Mouse (Mus musculus) limb, embryonic 14.5 days (tissue): ENCODE results near the gene Tbxas1. TPM values are rescaled to one million over a fixed set of nuclear protein-coding genes. Genes with fewer than 3 reads are reported as not detected.

Experiments used
- ATAC-seq: fragments of 200-750 bp; cut with Nextera tagmentation; 2 replicates; pipeline ENCODE4 v1.8.0; 2017; ENCODE audit warnings: low read depth, moderate number of reproducible peaks, moderate TSS enrichment; ENCODE audit not compliant: low FRiP score
- DNase-seq: peaks from one replicate; pipeline ENCODE4 v3.0.0-alpha.2; 2015; ENCODE audit warnings: low spot score
- H3K27ac ChIP-seq: fragments of 300-500 bp; sonication (generic); replicated peaks from 2 replicates; pipeline ENCODE4 v1.5.1; 2014; ENCODE audit warnings: low read depth, mild to moderate bottlenecking, low read length, moderate library complexity, mixed read lengths
- H3K27me3 ChIP-seq: fragments of 300-500 bp; sonication (generic); 2 replicates; pipeline ENCODE4 v1.6.1; 2014; ENCODE audit warnings: low read length, mixed read lengths; ENCODE audit not compliant: control insufficient read depth, insufficient read depth
- H3K36me3 ChIP-seq: fragments of 300-500 bp; sonication (generic); 2 replicates; pipeline ENCODE4 v1.6.1; 2014; ENCODE audit warnings: mild to moderate bottlenecking, low read length, moderate library complexity, mixed read lengths; ENCODE audit not compliant: control insufficient read depth, insufficient read depth
- H3K4me1 ChIP-seq: fragments of 300-500 bp; sonication (generic); 2 replicates; pipeline ENCODE4 v1.6.1; 2014; ENCODE audit warnings: antibody characterized with exemption, low read length, mixed read lengths; ENCODE audit not compliant: control insufficient read depth, insufficient read depth
- H3K4me2 ChIP-seq: fragments of 300-500 bp; sonication (generic); replicated peaks from 2 replicates; pipeline ENCODE4 v1.6.1; 2014; ENCODE audit warnings: low read depth, mild to moderate bottlenecking, low read length, moderate library complexity; ENCODE audit not compliant: severe bottlenecking
- H3K4me3 ChIP-seq: fragments of 300-500 bp; sonication (generic); replicated peaks from 2 replicates; pipeline ENCODE4 v1.5.1; 2014; ENCODE audit warnings: low read length
- H3K9ac ChIP-seq: fragments of 300-500 bp; sonication (generic); 2 replicates; pipeline ENCODE4 v1.6.1; 2014; ENCODE audit warnings: mild to moderate bottlenecking, low read depth, low read length, moderate library complexity; ENCODE audit not compliant: severe bottlenecking
- H3K9me3 ChIP-seq: fragments of 300-500 bp; sonication (generic); 2 replicates; pipeline ENCODE4 v1.6.1; 2016; ENCODE audit warnings: low read length; ENCODE audit not compliant: control insufficient read depth
- POLR2A ChIP-seq: fragments of 200-500 bp; IDR thresholded peaks from 2 replicates; pipeline ENCODE4 v1.8.0; 2012; ENCODE audit warnings: inconsistent platforms, mild to moderate bottlenecking, moderate library complexity, borderline replicate concordance; ENCODE audit not compliant: insufficient read depth, insufficient read length; ENCODE audit errors: extremely low read depth
- WGBS: fragments of 180-500 bp; shearing (Covaris S2); extraction: QIAGEN DNeasy Blood & Tissue Kit; methylation state at CpG from one replicate; pipeline ENCODE4 v1.1.7; 2014; 5-methylcytosine and 5-hydroxymethylcytosine counted together
- polyA plus RNA-seq, 2 experiments: library from polyadenylated mRNA; depleted of rRNA in 1 of 2; stranded (reverse) in 1 of 2; unstranded in 1 of 2; fragments of >200 nt; fragmentation: Nextera tagmentation in 1 of 2; extraction: Ambion mirVana in 1 of 2; gene quantifications; 2 replicates each; pipeline versions ENCODE4 v1.2.1 to v1.2.3; 2012 to 2014

The Tbxas1 gene
- polyA plus RNA-seq, 2 experiments: 1.8 to 2.6 TPM

DNA sequence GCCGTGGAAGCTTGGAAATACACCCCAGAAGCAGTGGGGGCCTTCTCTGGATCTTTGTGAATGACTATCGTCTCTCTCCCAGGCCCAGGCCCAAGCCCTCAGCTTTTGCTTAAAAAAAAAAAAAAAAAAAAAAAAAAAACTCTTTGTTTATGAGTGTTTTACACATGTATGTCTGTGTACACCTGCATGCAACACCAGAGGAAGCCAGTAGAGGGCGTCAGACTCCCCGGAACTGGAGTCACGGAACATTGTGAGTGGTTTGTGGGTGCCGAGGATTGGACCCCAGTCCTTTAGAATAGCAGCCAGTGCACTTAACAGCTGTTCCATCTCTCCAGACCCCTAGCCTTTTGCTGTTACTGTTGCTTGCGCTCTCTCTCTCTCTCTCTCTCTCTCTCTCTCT is 50.5 kb downstream of the Tbxas1 start:
- H3K9me3 ChIP-seq: no peaks in the 10 kb centered on the region
- H3K36me3 ChIP-seq: no peaks in the 10 kb centered on the region
- peak overlapping the region; percentile 8; the same call in 1 of the 2 replicates for H3K4me3 ChIP-seq
- no peak overlapping the region for H3K27ac ChIP-seq
- WGBS: 59% methylated on average over 7 of the region's 7 CpGs
- H3K9ac ChIP-seq: no peak overlapping the region
- no peaks in the 10 kb centered on the region for H3K27me3 ChIP-seq
- DNase-seq: no peak
- no peak for TF ChIP-seq POLR2A
- 0 out of 2 replicates have a peak, but pooled peaks cover 5% of the 10 kb centered on the region for H3K4me1 ChIP-seq
- no peak for ATAC-seq
- H3K4me2 ChIP-seq: peak overlapping the region; percentile 36; the same call in 1 of the 2 replicates

DNA sequence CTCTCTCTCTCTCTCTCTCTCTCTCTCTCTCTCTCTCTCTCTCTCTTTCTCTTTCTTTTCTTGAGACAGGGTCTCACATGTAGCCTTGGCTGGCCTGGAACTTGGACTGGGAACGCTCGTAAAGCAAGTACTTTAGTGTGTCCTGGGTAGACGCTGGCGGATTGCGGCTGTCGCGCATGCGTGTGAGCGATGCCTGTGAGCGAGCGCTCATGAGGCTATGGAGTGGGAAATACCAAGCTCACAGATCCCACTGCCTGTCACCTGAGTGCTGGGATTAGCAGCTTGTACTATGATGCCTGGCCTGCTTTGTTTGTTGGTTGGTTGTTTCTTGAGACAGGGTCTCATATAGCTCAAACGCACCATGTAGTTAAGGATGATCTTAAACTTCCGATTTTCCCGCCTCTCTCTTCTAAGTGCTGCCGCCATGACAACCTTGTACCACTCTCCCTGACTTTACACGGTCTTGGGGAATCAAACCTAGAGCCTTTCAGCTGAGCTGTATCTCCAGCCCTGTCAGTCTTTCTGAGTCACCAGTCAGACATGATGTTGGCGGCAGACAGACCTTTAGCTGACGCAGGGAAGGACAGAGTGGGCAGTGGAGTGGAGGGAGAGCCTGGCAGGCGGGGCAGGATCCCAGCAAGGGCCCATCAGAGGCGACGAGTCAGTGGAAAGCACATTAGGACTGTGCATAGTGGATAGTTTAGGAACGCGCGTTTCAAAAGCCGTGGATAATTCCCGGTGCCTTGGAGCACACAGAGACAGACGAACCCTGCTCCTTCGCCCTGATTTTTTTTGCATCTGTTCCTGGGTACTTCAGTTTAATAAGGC is 51.1 kb downstream of the Tbxas1 start:
- peak overlapping the region; percentile 26; the same call in 1 of the 2 replicates for H3K27ac ChIP-seq
- ATAC-seq (peak; percentile 39; the same call in 1 of the 2 replicates), DNase-seq (peak; percentile 61)
- peak overlapping the region; percentile 8; the same call in 1 of the 2 replicates for H3K4me3 ChIP-seq
- H3K9ac ChIP-seq: peak overlapping the region; percentile 13; the same call in 1 of the 2 replicates
- no peak for TF ChIP-seq POLR2A
- 0 out of 2 replicates have a peak, but pooled peaks cover 5% of the 10 kb centered on the region for H3K4me1 ChIP-seq
- H3K27me3 ChIP-seq: no peaks in the 10 kb centered on the region
- WGBS: 44% methylated on average over 28 of the region's 28 CpGs
- no peaks in the 10 kb centered on the region for H3K36me3 ChIP-seq
- H3K9me3 ChIP-seq: no peaks in the 10 kb centered on the region
- H3K4me2 ChIP-seq: peak overlapping the region; percentile 36

DNA sequence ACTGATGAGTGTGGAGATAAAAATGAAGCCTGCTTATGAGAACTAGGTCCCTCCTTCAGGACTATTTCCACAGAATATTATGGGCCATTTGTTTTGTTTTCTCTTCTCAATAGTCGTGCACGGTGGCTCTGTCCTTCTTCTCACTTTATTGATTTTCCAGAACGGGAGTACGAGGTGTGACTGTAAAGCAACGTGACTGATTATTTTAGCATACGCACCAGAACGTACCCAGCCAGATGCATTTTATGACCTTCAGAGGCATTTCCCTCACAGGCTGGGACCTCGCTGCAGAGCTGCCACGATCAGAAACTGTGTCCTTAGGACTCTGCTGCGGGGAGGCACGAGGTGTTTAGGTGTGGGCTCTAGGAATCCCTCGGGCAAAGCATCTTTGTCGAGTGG is 51.8 kb downstream of the Tbxas1 start:
- Histone ChIP-seq H3K4me1 (0 out of 2 replicates have a peak, but pooled peaks cover 5% of the 10 kb centered on the region), H3K4me3 (no peak overlapping the region), H3K36me3 (no peaks in the 10 kb centered on the region), H3K27me3 (no peaks in the 10 kb centered on the region), H3K9me3 (peaks cover 2% of the 10 kb centered on the region; the same call in 1 of the 2 replicates), H3K27ac (no peak overlapping the region; the same call in 1 of the 2 replicates), H3K9ac (no peak overlapping the region), H3K4me2 (peak overlapping the region; percentile 36)
- WGBS: 14% methylated on average over 13 of the region's 13 CpGs
- DNase-seq (no peak), ATAC-seq (peak; percentile 65; the same call in 1 of the 2 replicates)
- no peak for TF ChIP-seq POLR2A

DNA sequence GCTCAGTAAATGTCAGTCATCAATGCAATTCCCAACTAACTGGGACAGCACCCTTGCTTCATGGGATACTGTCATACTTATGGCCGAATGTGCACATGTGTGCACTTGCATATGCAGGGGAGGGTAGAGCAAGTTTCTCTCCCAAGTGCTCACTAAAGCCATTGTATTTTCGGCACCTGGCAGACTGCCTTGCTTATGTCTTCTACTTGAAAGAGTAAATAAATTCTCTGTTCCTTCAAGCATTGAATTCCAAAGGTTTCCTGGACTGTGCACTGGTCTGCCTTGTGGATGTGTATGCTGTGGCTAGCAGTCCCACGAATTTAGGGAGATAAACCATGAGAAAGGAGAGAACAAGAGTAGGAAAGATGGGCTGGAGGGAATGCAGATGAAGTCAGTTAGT is 53.3 kb downstream of the Tbxas1 start:
- 74% methylated on average over 3 of the region's 3 CpGs for WGBS
- Histone ChIP-seq H3K4me3 (no peak overlapping the region), H3K9ac (no peak overlapping the region), H3K4me2 (no peak overlapping the region), H3K36me3 (no peaks in the 10 kb centered on the region), H3K9me3 (peaks cover 9% of the 10 kb centered on the region; the same call in 1 of the 2 replicates), H3K27me3 (no peaks in the 10 kb centered on the region), H3K27ac (no peak overlapping the region), H3K4me1 (0 out of 2 replicates have a peak, but pooled peaks cover 5% of the 10 kb centered on the region)
- no peak for TF ChIP-seq POLR2A
- DNase-seq (no peak), ATAC-seq (no peak)

DNA sequence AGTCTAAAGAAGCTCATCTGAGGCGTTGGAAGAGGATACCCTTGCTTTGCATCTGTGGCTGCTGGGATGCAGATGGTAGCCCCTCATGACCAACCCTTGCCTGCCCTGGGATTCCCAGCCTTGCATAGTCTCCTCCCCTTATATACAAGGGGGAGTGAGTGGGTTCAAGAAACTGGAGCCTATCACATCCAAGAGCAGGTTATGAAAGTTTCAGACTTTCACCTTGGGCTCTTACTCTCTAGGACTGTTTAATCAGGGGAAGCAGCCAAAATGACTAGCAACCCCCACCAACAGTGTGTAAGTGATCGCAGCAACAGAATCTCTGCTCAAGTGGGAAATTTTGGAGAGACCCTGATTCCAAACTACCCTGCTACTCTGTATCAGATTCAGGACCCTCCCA is 60.8 kb downstream of the Tbxas1 start:
- no peak for DNase-seq
- H3K4me1 ChIP-seq: no peaks in the 10 kb centered on the region
- H3K9me3 ChIP-seq: peaks cover 9% of the 10 kb centered on the region; the same call in 1 of the 2 replicates
- H3K27ac ChIP-seq: no peak overlapping the region
- no peak for TF ChIP-seq POLR2A
- H3K4me3 ChIP-seq: no peak overlapping the region
- no peak for ATAC-seq
- H3K36me3 ChIP-seq: no peaks in the 10 kb centered on the region
- 62% methylated on average over 2 of the region's 2 CpGs for WGBS
- no peaks in the 10 kb centered on the region for H3K27me3 ChIP-seq
- H3K9ac ChIP-seq: no peak overlapping the region
- H3K4me2 ChIP-seq: no peak overlapping the region
